Mouse (Mus musculus): ENCODE measurements around the gene Vmn1r211.
"Not testable (repeated sequence)": the region's sequence is repeated elsewhere in the genome, so short reads cannot be mapped to it uniquely, and the experiment has no call there.

Gene Vmn1r211

GRCm38 (mm10) chr13:22857461-22857860 is at the start of gene Vmn1r211:
TSS of gene Vmn1r211 (minus strand) at chr13:22857561.
- DNase-seq = no peak

GRCm38 (mm10) chr13:22884105-22884504 is 26.7 kb upstream of the Vmn1r211 start, which contains the start of gene Vmn1r212:
TSS of gene Vmn1r212 (minus strand) at chr13:22884205.
- no peak for DNase-seq

- DNase-seq = no peak
These were observed 21.9 kb upstream of the Vmn1r211 start for GRCm38 (mm10) chr13:22879257-22879656.

DNA sequence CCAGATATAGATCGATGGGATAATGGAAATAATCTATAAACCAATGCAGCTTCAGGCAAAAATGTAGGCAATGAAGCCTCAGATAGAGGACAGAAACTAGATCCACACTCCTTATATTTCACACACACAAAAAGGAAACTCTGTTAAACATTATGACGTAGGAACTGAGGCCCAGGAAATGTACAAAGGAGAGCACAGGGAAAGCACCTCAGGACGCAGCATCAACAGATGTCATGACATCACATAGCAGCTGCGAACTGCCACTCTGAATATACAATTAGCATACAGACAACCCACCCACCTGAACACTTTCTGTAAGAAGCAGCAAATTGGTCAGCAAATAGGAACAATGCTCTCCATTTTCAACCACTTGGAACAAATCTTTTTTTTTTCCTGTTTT is 2.6 kb downstream of the Vmn1r211 start:
- DNase-seq = no peak

DNA sequence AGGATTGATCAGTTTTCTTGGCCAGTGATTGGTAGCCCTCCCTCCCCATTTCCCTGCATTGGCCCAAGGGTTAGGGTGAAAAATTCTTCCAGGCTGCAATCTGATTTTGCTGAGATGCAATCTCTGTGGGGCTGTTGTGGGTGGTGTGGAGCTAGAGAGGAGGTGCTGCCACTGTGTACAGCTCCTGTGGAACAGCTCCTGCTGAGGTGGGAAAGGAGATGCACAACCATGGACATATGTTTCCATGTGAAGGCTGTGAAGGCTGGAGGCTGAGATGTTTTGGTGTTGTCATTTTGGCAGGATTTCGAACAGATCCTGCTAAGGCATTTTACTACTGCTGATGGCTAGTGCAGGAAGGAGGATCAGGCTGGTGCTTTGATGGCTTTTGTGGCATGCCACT is 10.6 kb downstream of the Vmn1r211 start:
- no peak for DNase-seq

- DNase-seq = not testable (repeated sequence)
These were observed 13.1 kb downstream of the Vmn1r211 start for GRCm38 (mm10) chr13:22844304-22844703.

- no peak for DNase-seq
These were observed 26.1 kb downstream of the Vmn1r211 start, which contains the start of gene Vmn1r210 for GRCm38 (mm10) chr13:22831248-22831647. TSS of gene Vmn1r210 (minus strand) at chr13:22831348.

DNA sequence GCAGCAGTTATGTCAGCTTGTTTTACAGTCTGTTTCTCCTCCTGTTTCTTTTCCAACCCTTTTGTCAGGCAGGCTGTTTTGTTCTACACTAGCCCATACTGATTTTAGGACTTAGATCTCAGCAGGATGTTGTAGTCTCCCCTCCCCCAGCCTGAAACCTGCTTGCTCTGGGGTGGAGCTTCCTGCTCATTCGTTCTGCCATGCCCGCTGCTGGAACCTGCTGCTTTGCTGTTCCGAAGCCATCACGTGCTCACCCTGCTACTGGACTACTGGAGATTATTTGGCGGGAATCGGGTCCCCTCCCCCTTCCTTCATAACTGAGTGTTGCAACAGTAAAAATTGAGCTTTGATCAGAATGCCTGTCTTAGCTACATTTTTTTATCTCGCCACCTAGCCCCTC is 28.0 kb downstream of the Vmn1r211 start:
- not testable (repeated sequence) for DNase-seq

DNA sequence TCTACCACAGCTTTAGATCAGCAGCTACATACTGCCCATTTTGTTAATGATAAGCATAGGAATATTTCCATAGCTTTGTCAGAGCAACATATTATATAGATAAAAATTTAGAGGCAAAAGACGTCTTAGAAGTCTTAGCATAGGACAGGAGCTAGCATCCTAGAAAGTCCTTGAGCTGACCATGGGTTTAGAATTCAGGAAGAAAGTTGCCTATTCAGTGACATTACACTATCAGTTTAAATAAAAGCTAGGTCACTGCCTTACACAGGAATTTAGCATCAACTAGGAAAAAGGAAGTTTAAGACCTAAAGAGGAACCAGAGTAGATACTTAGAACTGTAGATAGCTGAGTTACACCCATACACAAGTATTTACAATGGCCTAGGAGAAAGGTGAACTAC is 35.8 kb downstream of the Vmn1r211 start:
- DNase-seq = not testable (repeated sequence)

- DNase-seq = not testable (repeated sequence)
These were observed 47.8 kb downstream of the Vmn1r211 start, which contains the start of gene Vmn1r209 for GRCm38 (mm10) chr13:22809582-22809981. TSS of gene Vmn1r209 (minus strand) at chr13:22809682.
